Mouse (Mus musculus) erythroblast, embryonic 14.5 days (primary cell): Measurements from ENCODE around the gene Gm5127. TPM values are rescaled to one million over a fixed set of nuclear protein-coding genes. Genes with fewer than 3 reads are reported as not detected.

Source experiments
- H3K27me3 ChIP-seq: 2 replicates; pipeline ENCODE4 v1.6.1; 2012; ENCODE audit warnings: inconsistent platforms; ENCODE audit not compliant: control insufficient read depth
- H3K36me3 ChIP-seq: 2 replicates; pipeline ENCODE4 v1.6.1; 2012; ENCODE audit warnings: mild to moderate bottlenecking, inconsistent platforms; ENCODE audit not compliant: control insufficient read depth
- H3K4me1 ChIP-seq: 2 replicates; pipeline ENCODE4 v1.6.1; 2012; ENCODE audit warnings: inconsistent platforms; ENCODE audit not compliant: control insufficient read depth
- H3K4me3 ChIP-seq: replicated peaks from 2 replicates; pipeline ENCODE3; 2012; ENCODE audit warnings: moderate library complexity, mild to moderate bottlenecking, inconsistent platforms
- H3K9me3 ChIP-seq: 2 replicates; pipeline ENCODE4 v1.6.1; 2012; ENCODE audit warnings: low read length, inconsistent platforms, mixed read lengths; ENCODE audit not compliant: control insufficient read depth
- GATA1 ChIP-seq: IDR thresholded peaks from 2 replicates; pipeline ENCODE4 v1.6.1; 2012; ENCODE audit warnings: low read length, inconsistent platforms, mixed read lengths
- TAL1 ChIP-seq: IDR thresholded peaks from 3 replicates; pipeline ENCODE4 v1.6.1; 2012; ENCODE audit warnings: low read length, inconsistent platforms, mixed read lengths
- polyA plus RNA-seq: library from polyadenylated mRNA; stranded (reverse); fragments of >175 nt; gene quantifications from 2 replicates; pipeline ENCODE4 v1.2.3, GENCODE M21; 2012

The Gm5127 gene
- polyA plus RNA-seq, result not detected in 2 replicates

GRCm38 (mm10) chrX:106582886-106583285 is at the start of gene Gm5127:
Gene Gm5127 (plus strand): TSS chrX:106583186.
- TF ChIP-seq GATA1 (no peak), TAL1 (no peak)
- no peaks in the 10 kb centered on the region for H3K27me3 ChIP-seq
- H3K4me3 ChIP-seq, result no peak within 1 kb of the TSS
- H3K36me3 ChIP-seq, result no peaks in the 10 kb centered on the region
- H3K9me3 ChIP-seq, result no peaks in the 10 kb centered on the region
- H3K4me1 ChIP-seq, result no peaks in the 10 kb centered on the region

- TF ChIP-seq TAL1 (no peak), GATA1 (no peak)
- H3K9me3 ChIP-seq, result no peaks in the 10 kb centered on the region
- H3K4me3 ChIP-seq, result no peak overlapping the region
- no peaks in the 10 kb centered on the region for H3K36me3 ChIP-seq
- H3K4me1 ChIP-seq, result no peaks in the 10 kb centered on the region
- H3K27me3 ChIP-seq, result no peaks in the 10 kb centered on the region
These were observed 46.6 kb upstream of the Gm5127 start for GRCm38 (mm10) chrX:106536359-106536758.

- Histone ChIP-seq H3K36me3 (no peaks in the 10 kb centered on the region), H3K9me3 (no peaks in the 10 kb centered on the region), H3K4me3 (no peak overlapping the region), H3K27me3 (no peaks in the 10 kb centered on the region), H3K4me1 (no peaks in the 10 kb centered on the region)
- TF ChIP-seq TAL1, result no peak
- TF ChIP-seq GATA1, result no peak
These were observed 27.5 kb upstream of the Gm5127 start for GRCm38 (mm10) chrX:106555457-106555856.

DNA sequence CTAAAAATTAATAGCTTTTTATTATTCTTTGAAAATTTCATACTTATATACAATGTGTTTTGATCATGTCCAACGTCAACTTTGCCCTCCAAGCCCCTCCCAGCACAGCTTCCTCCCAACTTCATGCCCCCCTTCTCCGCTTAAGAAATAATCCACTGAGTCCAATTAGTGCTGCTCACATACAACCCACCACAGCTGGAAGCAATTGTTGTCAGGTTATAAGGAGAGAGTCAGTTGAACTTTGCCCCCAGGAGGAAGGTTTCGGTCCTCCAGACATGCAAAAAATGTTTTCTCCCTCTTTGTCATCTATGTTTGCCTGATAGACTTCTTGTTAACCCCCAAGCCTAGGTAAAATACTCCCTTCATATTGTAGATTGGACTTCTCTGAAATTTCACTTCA is 4.0 kb upstream of the Gm5127 start:
- H3K27me3 ChIP-seq, result no peaks in the 10 kb centered on the region
- TF ChIP-seq GATA1 (no peak), TAL1 (no peak)
- H3K36me3 ChIP-seq, result no peaks in the 10 kb centered on the region
- no peak overlapping the region for H3K4me3 ChIP-seq
- no peaks in the 10 kb centered on the region for H3K9me3 ChIP-seq
- no peaks in the 10 kb centered on the region for H3K4me1 ChIP-seq

DNA sequence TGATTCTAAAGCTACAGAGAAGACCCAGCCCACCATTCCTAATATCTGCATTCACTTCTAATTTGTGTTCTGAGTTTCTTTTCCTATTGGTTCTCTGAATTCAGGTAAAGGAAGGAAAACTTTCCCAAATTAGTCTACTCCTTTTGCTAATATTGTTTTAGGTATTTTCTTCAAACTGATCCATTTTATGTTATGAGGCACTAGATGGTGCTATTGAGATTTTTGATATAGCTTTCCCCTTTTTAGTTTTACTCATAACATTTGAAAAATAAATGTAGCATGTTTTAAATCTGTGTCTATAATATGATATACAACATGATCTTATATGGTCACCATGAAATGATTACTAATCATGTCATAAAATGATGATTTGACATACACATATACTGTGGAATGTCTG is 2.6 kb upstream of the Gm5127 start:
- Histone ChIP-seq H3K4me1 (no peaks in the 10 kb centered on the region), H3K4me3 (no peak overlapping the region), H3K36me3 (no peaks in the 10 kb centered on the region), H3K9me3 (no peaks in the 10 kb centered on the region), H3K27me3 (no peaks in the 10 kb centered on the region)
- TF ChIP-seq GATA1, result no peak
- no peak for TF ChIP-seq TAL1

DNA sequence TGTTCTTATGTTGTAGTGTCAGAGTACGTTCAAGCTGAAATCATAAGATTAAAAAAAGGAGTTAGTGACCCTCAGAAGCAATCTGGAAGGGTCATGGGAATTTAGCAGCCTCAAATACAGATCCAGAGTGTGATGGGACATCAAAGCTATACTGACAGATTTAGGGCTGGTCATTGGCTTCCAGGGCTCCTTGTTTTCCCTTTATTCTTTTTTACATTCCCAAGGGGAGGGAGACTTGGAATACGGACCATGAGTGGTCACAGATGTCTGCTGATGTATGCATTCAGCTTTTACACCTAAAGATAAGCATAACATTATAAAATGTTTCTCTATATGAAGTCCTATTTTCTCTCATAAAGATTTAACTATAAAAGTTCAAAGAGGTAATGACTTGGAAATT is 789 bp upstream of the Gm5127 start:
- no peaks in the 10 kb centered on the region for H3K36me3 ChIP-seq
- TF ChIP-seq GATA1 (no peak), TAL1 (no peak)
- no peaks in the 10 kb centered on the region for H3K9me3 ChIP-seq
- no peaks in the 10 kb centered on the region for H3K4me1 ChIP-seq
- no peaks in the 10 kb centered on the region for H3K27me3 ChIP-seq
- no peak overlapping the region for H3K4me3 ChIP-seq

- TF ChIP-seq TAL1 (no peak), GATA1 (no peak)
These were observed 10.9 kb downstream of the Gm5127 start for GRCm38 (mm10) chrX:106593914-106594313.

GRCm38 (mm10) chrX:106595904-106596303 is 12.9 kb downstream of the Gm5127 start:
- no peaks in the 10 kb centered on the region for H3K9me3 ChIP-seq
- no peaks in the 10 kb centered on the region for H3K36me3 ChIP-seq
- H3K4me1 ChIP-seq, result no peaks in the 10 kb centered on the region
- TF ChIP-seq GATA1 (no peak), TAL1 (no peak)
- H3K4me3 ChIP-seq, result no peak overlapping the region
- H3K27me3 ChIP-seq, result no peaks in the 10 kb centered on the region

More at GRCm38 (mm10) chrX:106593914-106594313, 10.9 kb downstream of the Gm5127 start:
- Histone ChIP-seq H3K27me3 (no peaks in the 10 kb centered on the region), H3K4me1 (no peaks in the 10 kb centered on the region), H3K4me3 (no peak overlapping the region), H3K36me3 (no peaks in the 10 kb centered on the region), H3K9me3 (no peaks in the 10 kb centered on the region)

- Histone ChIP-seq H3K9me3 (no peaks in the 10 kb centered on the region), H3K4me3 (no peak overlapping the region), H3K36me3 (no peaks in the 10 kb centered on the region), H3K27me3 (no peaks in the 10 kb centered on the region), H3K4me1 (no peaks in the 10 kb centered on the region)
- no peak for TF ChIP-seq TAL1
- TF ChIP-seq GATA1, result no peak
These were observed 19.7 kb downstream of the Gm5127 start for GRCm38 (mm10) chrX:106602574-106603258.

DNA sequence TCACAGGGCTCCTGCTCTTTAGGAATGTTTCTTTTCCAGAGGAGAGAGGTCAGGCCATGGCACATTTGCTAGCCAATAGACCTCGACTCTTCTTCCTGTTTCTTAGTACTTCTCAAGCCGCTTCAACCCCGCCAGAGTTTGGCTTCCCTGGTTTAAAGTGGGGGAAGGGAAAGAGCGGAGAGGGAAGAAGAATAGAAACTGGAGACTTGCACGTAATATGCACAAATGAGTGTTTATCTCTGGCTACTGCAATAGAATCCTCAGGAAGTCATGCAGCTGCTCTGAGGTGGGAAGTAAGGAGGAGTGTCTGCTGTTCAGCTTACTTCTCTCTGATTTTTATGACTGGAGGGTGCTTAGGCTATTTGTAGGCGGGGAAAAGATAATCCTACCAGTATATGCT is 20.4 kb downstream of the Gm5127 start, which contains the start of gene Cysltr1:
Gene Cysltr1 (minus strand): TSS at position 294 of the 400 bp plus-strand sequence.
- H3K4me3 ChIP-seq, result no peak within 1 kb of the TSS
- H3K36me3 ChIP-seq, result no peaks in the 10 kb centered on the region
- H3K9me3 ChIP-seq, result no peaks in the 10 kb centered on the region
- no peaks in the 10 kb centered on the region for H3K4me1 ChIP-seq
- H3K27me3 ChIP-seq, result no peaks in the 10 kb centered on the region
- TF ChIP-seq TAL1, result no peak
- no peak for TF ChIP-seq GATA1
